Mouse (Mus musculus): ENCODE results near the gene Ppm1m. TPM values are rescaled to one million over a fixed set of nuclear protein-coding genes. Genes with fewer than 3 reads are reported as not detected.
A peak's percentile ranks its signal among the peaks of the same experiment; 100 is the strongest.

Ppm1m gene
- polyA plus RNA-seq, 1 experiment, result 28.5 TPM

- WGBS, result 87% methylated on average over 8 of the region's 8 CpGs
- TF ChIP-seq CTCF (conservative IDR thresholded peaks at IDR 0.05; ENCODE audit: insufficient read depth, insufficient read length, low read depth, low read length) (no peak), POLR2A (IDR thresholded peaks at IDR 0.05; ENCODE audit: low read depth, low read length) (no peak)
- H3K4me3 ChIP-seq (ENCODE audit: insufficient read depth, low read depth, low read length), result no peak overlapping the region
- peaks cover 11% of the 10 kb centered on the region for H3K36me3 ChIP-seq (ENCODE audit: control insufficient read depth, insufficient read depth, low read length)
- no peak for DNase-seq
- no peaks in the 10 kb centered on the region for H3K4me1 ChIP-seq (ENCODE audit: control insufficient read depth, insufficient read depth, low read length)
- no peaks in the 10 kb centered on the region for H3K27me3 ChIP-seq (replicated peaks; ENCODE audit: control insufficient read depth, insufficient read depth, low read length)
- H3K27ac ChIP-seq (ENCODE audit: insufficient read depth, low read depth, low read length), result no peak overlapping the region
Measured at GRCm38 (mm10) chr9:106192024-106192423, 7.5 kb downstream of the Ppm1m start.

DNA sequence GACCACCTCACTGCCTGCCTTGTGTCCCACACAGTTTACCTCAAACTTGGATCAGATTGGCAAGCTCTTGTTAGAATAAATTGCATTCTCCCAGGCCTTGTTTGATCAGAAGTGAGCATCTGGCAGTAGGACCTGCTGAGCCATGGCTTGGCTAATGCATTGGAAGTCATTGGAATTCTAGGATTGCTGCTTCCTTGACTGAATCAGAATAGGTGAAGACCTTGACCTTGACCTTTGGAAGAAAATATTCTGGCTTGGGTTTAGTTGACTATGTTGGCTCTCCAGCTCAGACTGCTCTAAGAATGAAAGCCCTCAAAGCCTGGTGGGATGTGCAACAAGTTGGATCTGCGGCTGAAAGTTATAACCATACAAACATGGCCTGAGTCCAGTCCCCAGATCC, 8.2 kb downstream of the Ppm1m start:
- TF ChIP-seq POLR2A (IDR thresholded peaks at IDR 0.05; ENCODE audit: low read depth, low read length), result no peak
- no peak for TF ChIP-seq CTCF (conservative IDR thresholded peaks at IDR 0.05; ENCODE audit: insufficient read depth, insufficient read length, low read depth, low read length)
- peaks cover 14% of the 10 kb centered on the region for H3K36me3 ChIP-seq (ENCODE audit: control insufficient read depth, insufficient read depth, low read length)

GRCm38 (mm10) chr9:106183996-106184395, 15.6 kb downstream of the Ppm1m start:
- Histone ChIP-seq H3K4me3 (ENCODE audit: insufficient read depth, low read depth, low read length) (no peak overlapping the region), H3K36me3 (ENCODE audit: control insufficient read depth, insufficient read depth, low read length) (peaks cover 31% of the 10 kb centered on the region), H3K27me3 (replicated peaks; ENCODE audit: control insufficient read depth, insufficient read depth, low read length) (no peaks in the 10 kb centered on the region), H3K27ac (ENCODE audit: insufficient read depth, low read depth, low read length) (peak overlapping the region; percentile 63; the same call in 1 of the 2 replicates), H3K4me1 (ENCODE audit: control insufficient read depth, insufficient read depth, low read length) (peaks cover 19% of the 10 kb centered on the region; the same call in 1 of the 2 replicates)
- TF ChIP-seq POLR2A (IDR thresholded peaks at IDR 0.05; ENCODE audit: low read depth, low read length), result no peak
- TF ChIP-seq CTCF (conservative IDR thresholded peaks at IDR 0.05; ENCODE audit: insufficient read depth, insufficient read length, low read depth, low read length), result no peak
- DNase-seq, result peak; percentile 78
- 55% methylated on average over 5 of the region's 5 CpGs for WGBS

More for the DNA sequence above, 8.2 kb downstream of the Ppm1m start:
- DNase-seq, result peak; percentile 21
- no peaks in the 10 kb centered on the region for H3K27me3 ChIP-seq (replicated peaks; ENCODE audit: control insufficient read depth, insufficient read depth, low read length)
- no peak overlapping the region for H3K4me3 ChIP-seq (ENCODE audit: insufficient read depth, low read depth, low read length)
- no peaks in the 10 kb centered on the region for H3K4me1 ChIP-seq (ENCODE audit: control insufficient read depth, insufficient read depth, low read length)
- no peak overlapping the region for H3K27ac ChIP-seq (ENCODE audit: insufficient read depth, low read depth, low read length)
- 92% methylated on average over 1 of the region's 1 CpGs for WGBS

DNA sequence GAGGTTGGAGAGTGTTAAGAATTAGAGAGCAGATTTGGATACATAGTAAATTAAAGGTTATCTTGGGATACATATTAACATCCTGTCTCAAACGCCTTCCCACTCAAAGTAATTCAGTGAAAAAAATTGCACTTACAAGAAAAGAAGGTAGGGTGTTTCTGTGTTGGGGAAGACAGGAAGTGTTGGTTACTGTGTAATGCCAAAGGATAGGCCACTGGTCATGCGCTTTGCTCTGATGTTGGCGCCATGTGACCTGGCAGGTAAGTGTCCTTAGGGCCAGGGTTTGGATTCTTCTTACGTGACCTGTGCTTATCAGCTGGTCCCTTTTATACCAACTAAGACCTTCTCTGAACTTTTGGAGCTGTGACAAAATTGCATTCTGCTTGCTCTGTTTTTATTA, 17.4 kb downstream of the Ppm1m start:
- peak; percentile 58 for DNase-seq
- Histone ChIP-seq H3K4me3 (ENCODE audit: insufficient read depth, low read depth, low read length) (no peak overlapping the region), H3K4me1 (ENCODE audit: control insufficient read depth, insufficient read depth, low read length) (peaks cover 19% of the 10 kb centered on the region; the same call in 1 of the 2 replicates), H3K27ac (ENCODE audit: insufficient read depth, low read depth, low read length) (no peak overlapping the region; the same call in 1 of the 2 replicates), H3K36me3 (ENCODE audit: control insufficient read depth, insufficient read depth, low read length) (peaks cover 29% of the 10 kb centered on the region), H3K27me3 (replicated peaks; ENCODE audit: control insufficient read depth, insufficient read depth, low read length) (no peaks in the 10 kb centered on the region)
- TF ChIP-seq CTCF (conservative IDR thresholded peaks at IDR 0.05; ENCODE audit: insufficient read depth, insufficient read length, low read depth, low read length), result no peak
- no peak for TF ChIP-seq POLR2A (IDR thresholded peaks at IDR 0.05; ENCODE audit: low read depth, low read length)
- 51% methylated on average over 4 of the region's 4 CpGs for WGBS

- Histone ChIP-seq H3K4me1 (ENCODE audit: control insufficient read depth, insufficient read depth, low read length) (peaks cover 26% of the 10 kb centered on the region; the same call in 1 of the 2 replicates), H3K36me3 (ENCODE audit: control insufficient read depth, insufficient read depth, low read length) (peaks cover 21% of the 10 kb centered on the region), H3K27me3 (replicated peaks; ENCODE audit: control insufficient read depth, insufficient read depth, low read length) (no peaks in the 10 kb centered on the region), H3K4me3 (ENCODE audit: insufficient read depth, low read depth, low read length) (no peak overlapping the region), H3K27ac (ENCODE audit: insufficient read depth, low read depth, low read length) (no peak overlapping the region)
- TF ChIP-seq CTCF (conservative IDR thresholded peaks at IDR 0.05; ENCODE audit: insufficient read depth, insufficient read length, low read depth, low read length) (no peak), POLR2A (IDR thresholded peaks at IDR 0.05; ENCODE audit: low read depth, low read length) (no peak)
- no peak for DNase-seq
- WGBS, result 88% methylated on average over 3 of the region's 3 CpGs
Measured at GRCm38 (mm10) chr9:106179964-106180363, 19.6 kb downstream of the Ppm1m start.

GRCm38 (mm10) chr9:106179454-106179853, 20.1 kb downstream of the Ppm1m start:
- no peak for TF ChIP-seq POLR2A (IDR thresholded peaks at IDR 0.05; ENCODE audit: low read depth, low read length)
- no peak for TF ChIP-seq CTCF (conservative IDR thresholded peaks at IDR 0.05; ENCODE audit: insufficient read depth, insufficient read length, low read depth, low read length)
- Histone ChIP-seq H3K27ac (ENCODE audit: insufficient read depth, low read depth, low read length) (no peak overlapping the region), H3K4me3 (ENCODE audit: insufficient read depth, low read depth, low read length) (no peak overlapping the region), H3K36me3 (ENCODE audit: control insufficient read depth, insufficient read depth, low read length) (peaks cover 16% of the 10 kb centered on the region), H3K27me3 (replicated peaks; ENCODE audit: control insufficient read depth, insufficient read depth, low read length) (no peaks in the 10 kb centered on the region), H3K4me1 (ENCODE audit: control insufficient read depth, insufficient read depth, low read length) (peaks cover 27% of the 10 kb centered on the region; the same call in 1 of the 2 replicates)
- WGBS, result 62% methylated on average over 2 of the region's 2 CpGs
- DNase-seq, result no peak

DNA sequence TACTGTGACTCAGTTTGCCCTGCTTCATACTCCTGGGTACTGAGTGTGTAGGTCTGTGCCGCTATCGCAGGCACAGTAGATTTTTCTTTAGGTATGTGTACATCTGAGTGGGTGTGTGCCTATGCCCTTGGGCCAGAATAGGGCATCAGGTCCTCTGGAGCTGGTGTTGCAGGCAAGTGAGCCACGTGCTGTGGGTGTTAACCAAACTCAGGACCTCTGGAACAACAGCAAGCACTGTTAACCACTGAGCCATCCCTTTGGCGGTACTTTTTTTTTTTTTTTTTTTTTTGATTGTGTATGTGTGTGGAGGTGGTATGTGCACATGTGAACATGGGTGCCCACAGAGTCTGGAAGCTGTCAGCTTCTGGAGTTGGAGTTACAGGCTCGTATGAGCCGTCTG, 21.7 kb downstream of the Ppm1m start:
- 60% methylated on average over 6 of the region's 6 CpGs for WGBS
- peaks cover 21% of the 10 kb centered on the region for H3K4me1 ChIP-seq (ENCODE audit: control insufficient read depth, insufficient read depth, low read length)
- peaks cover 12% of the 10 kb centered on the region for H3K36me3 ChIP-seq (ENCODE audit: control insufficient read depth, insufficient read depth, low read length)
- no peaks in the 10 kb centered on the region for H3K27me3 ChIP-seq (replicated peaks; ENCODE audit: control insufficient read depth, insufficient read depth, low read length)
- no peak overlapping the region for H3K27ac ChIP-seq (ENCODE audit: insufficient read depth, low read depth, low read length)
- no peak overlapping the region for H3K4me3 ChIP-seq (ENCODE audit: insufficient read depth, low read depth, low read length)
- no peak for DNase-seq
- no peak for TF ChIP-seq CTCF (conservative IDR thresholded peaks at IDR 0.05; ENCODE audit: insufficient read depth, insufficient read length, low read depth, low read length)
- no peak for TF ChIP-seq POLR2A (IDR thresholded peaks at IDR 0.05; ENCODE audit: low read depth, low read length)

Measured in kidney, adult 2 months (tissue).